Mouse (Mus musculus): ENCODE measurements around the gene Mef2c. TPM values are rescaled to one million over a fixed set of nuclear protein-coding genes. Genes with fewer than 3 reads are reported as not detected.

The Mef2c gene
- polyA plus RNA-seq, 1 experiment, result 4.2 TPM

- Histone ChIP-seq H3K4me3 (ENCODE audit: control insufficient read depth, low read depth, low read length) (no peak overlapping the region), H3K36me3 (ENCODE audit: control insufficient read depth, insufficient read depth, low read length) (no peaks in the 10 kb centered on the region), H3K4me1 (ENCODE audit: control insufficient read depth, insufficient read depth, low read length) (no peaks in the 10 kb centered on the region), H3K27me3 (ENCODE audit: control insufficient read depth, insufficient read depth, low read length) (no peaks in the 10 kb centered on the region), H3K27ac (ENCODE audit: control insufficient read depth, insufficient read depth, low read depth, low read length) (no peak overlapping the region)
- no peak for TF ChIP-seq POLR2A (IDR thresholded peaks at IDR 0.05; ENCODE audit: control insufficient read depth, low read depth, low read length)
- no peak for TF ChIP-seq CTCF (IDR thresholded peaks at IDR 0.05; ENCODE audit: control insufficient read depth, insufficient read depth, insufficient replicate concordance, low read depth, low read length)
Measured at GRCm38 (mm10) chr13:83628139-83628538, 124.3 kb downstream of the Mef2c start.

- Histone ChIP-seq H3K27me3 (ENCODE audit: control insufficient read depth, insufficient read depth, low read length) (no peaks in the 10 kb centered on the region), H3K36me3 (ENCODE audit: control insufficient read depth, insufficient read depth, low read length) (no peaks in the 10 kb centered on the region), H3K4me3 (ENCODE audit: control insufficient read depth, low read depth, low read length) (no peak overlapping the region), H3K27ac (ENCODE audit: control insufficient read depth, insufficient read depth, low read depth, low read length) (no peak overlapping the region), H3K4me1 (ENCODE audit: control insufficient read depth, insufficient read depth, low read length) (no peaks in the 10 kb centered on the region)
- TF ChIP-seq CTCF (IDR thresholded peaks at IDR 0.05; ENCODE audit: control insufficient read depth, insufficient read depth, insufficient replicate concordance, low read depth, low read length) (no peak), POLR2A (IDR thresholded peaks at IDR 0.05; ENCODE audit: control insufficient read depth, low read depth, low read length) (no peak)
Measured at GRCm38 (mm10) chr13:83633155-83633554, 129.3 kb downstream of the Mef2c start.

- Histone ChIP-seq H3K27ac (ENCODE audit: control insufficient read depth, insufficient read depth, low read depth, low read length) (no peak overlapping the region), H3K4me3 (ENCODE audit: control insufficient read depth, low read depth, low read length) (no peak overlapping the region), H3K36me3 (ENCODE audit: control insufficient read depth, insufficient read depth, low read length) (no peaks in the 10 kb centered on the region), H3K4me1 (ENCODE audit: control insufficient read depth, insufficient read depth, low read length) (no peaks in the 10 kb centered on the region), H3K27me3 (ENCODE audit: control insufficient read depth, insufficient read depth, low read length) (no peaks in the 10 kb centered on the region)
- no peak for TF ChIP-seq POLR2A (IDR thresholded peaks at IDR 0.05; ENCODE audit: control insufficient read depth, low read depth, low read length)
- no peak for TF ChIP-seq CTCF (IDR thresholded peaks at IDR 0.05; ENCODE audit: control insufficient read depth, insufficient read depth, insufficient replicate concordance, low read depth, low read length)
Measured at GRCm38 (mm10) chr13:83635218-83635617, 131.4 kb downstream of the Mef2c start.

GRCm38 (mm10) chr13:83637666-83638065, 133.8 kb downstream of the Mef2c start:
- no peak overlapping the region for H3K4me3 ChIP-seq (ENCODE audit: control insufficient read depth, low read depth, low read length)

GRCm38 (mm10) chr13:83638735-83639134, 134.9 kb downstream of the Mef2c start:
- Histone ChIP-seq H3K4me3 (ENCODE audit: control insufficient read depth, low read depth, low read length) (no peak overlapping the region), H3K36me3 (ENCODE audit: control insufficient read depth, insufficient read depth, low read length) (no peaks in the 10 kb centered on the region), H3K4me1 (ENCODE audit: control insufficient read depth, insufficient read depth, low read length) (no peaks in the 10 kb centered on the region), H3K27ac (ENCODE audit: control insufficient read depth, insufficient read depth, low read depth, low read length) (no peak overlapping the region), H3K27me3 (ENCODE audit: control insufficient read depth, insufficient read depth, low read length) (no peaks in the 10 kb centered on the region)
- no peak for TF ChIP-seq CTCF (IDR thresholded peaks at IDR 0.05; ENCODE audit: control insufficient read depth, insufficient read depth, insufficient replicate concordance, low read depth, low read length)
- TF ChIP-seq POLR2A (IDR thresholded peaks at IDR 0.05; ENCODE audit: control insufficient read depth, low read depth, low read length), result no peak

More at GRCm38 (mm10) chr13:83637666-83638065, 133.8 kb downstream of the Mef2c start:
- TF ChIP-seq POLR2A (IDR thresholded peaks at IDR 0.05; ENCODE audit: control insufficient read depth, low read depth, low read length) (no peak), CTCF (IDR thresholded peaks at IDR 0.05; ENCODE audit: control insufficient read depth, insufficient read depth, insufficient replicate concordance, low read depth, low read length) (no peak)
- H3K4me1 ChIP-seq (ENCODE audit: control insufficient read depth, insufficient read depth, low read length), result no peaks in the 10 kb centered on the region
- H3K27me3 ChIP-seq (ENCODE audit: control insufficient read depth, insufficient read depth, low read length), result no peaks in the 10 kb centered on the region
- H3K36me3 ChIP-seq (ENCODE audit: control insufficient read depth, insufficient read depth, low read length), result no peaks in the 10 kb centered on the region
- no peak overlapping the region for H3K27ac ChIP-seq (ENCODE audit: control insufficient read depth, insufficient read depth, low read depth, low read length)

- Histone ChIP-seq H3K27ac (ENCODE audit: control insufficient read depth, insufficient read depth, low read depth, low read length) (no peak overlapping the region), H3K4me1 (ENCODE audit: control insufficient read depth, insufficient read depth, low read length) (no peaks in the 10 kb centered on the region), H3K4me3 (ENCODE audit: control insufficient read depth, low read depth, low read length) (no peak overlapping the region), H3K27me3 (ENCODE audit: control insufficient read depth, insufficient read depth, low read length) (no peaks in the 10 kb centered on the region), H3K36me3 (ENCODE audit: control insufficient read depth, insufficient read depth, low read length) (no peaks in the 10 kb centered on the region)
- TF ChIP-seq POLR2A (IDR thresholded peaks at IDR 0.05; ENCODE audit: control insufficient read depth, low read depth, low read length) (no peak), CTCF (IDR thresholded peaks at IDR 0.05; ENCODE audit: control insufficient read depth, insufficient read depth, insufficient replicate concordance, low read depth, low read length) (no peak)
Measured at GRCm38 (mm10) chr13:83649051-83649450, 145.2 kb downstream of the Mef2c start.

GRCm38 (mm10) chr13:83649795-83650476, 146.1 kb downstream of the Mef2c start:
- Histone ChIP-seq H3K36me3 (ENCODE audit: control insufficient read depth, insufficient read depth, low read length) (no peaks in the 10 kb centered on the region), H3K27me3 (ENCODE audit: control insufficient read depth, insufficient read depth, low read length) (no peaks in the 10 kb centered on the region), H3K4me3 (ENCODE audit: control insufficient read depth, low read depth, low read length) (no peak overlapping the region), H3K27ac (ENCODE audit: control insufficient read depth, insufficient read depth, low read depth, low read length) (no peak overlapping the region), H3K4me1 (ENCODE audit: control insufficient read depth, insufficient read depth, low read length) (no peaks in the 10 kb centered on the region)
- TF ChIP-seq CTCF (IDR thresholded peaks at IDR 0.05; ENCODE audit: control insufficient read depth, insufficient read depth, insufficient replicate concordance, low read depth, low read length) (no peak), POLR2A (IDR thresholded peaks at IDR 0.05; ENCODE audit: control insufficient read depth, low read depth, low read length) (no peak)

Data from testis, adult 2 months (tissue).